Mouse (Mus musculus) kidney, embryonic 14.5 days (tissue): ENCODE data around the gene Krtap9-3. TPM values are rescaled to one million over a fixed set of nuclear protein-coding genes. Genes with fewer than 3 reads are reported as not detected.

Source experiments
- ATAC-seq: fragments of 200-750 bp; cut with Nextera tagmentation; 2 replicates; pipeline ENCODE4 v1.8.0; 2017; ENCODE audit warnings: moderate number of reproducible peaks, mild to moderate bottlenecking, moderate TSS enrichment, moderate library complexity; ENCODE audit not compliant: low FRiP score, low TSS enrichment
- H3K27ac ChIP-seq: fragments of 300-500 bp; sonication (generic); 2 replicates; pipeline ENCODE4 v1.5.1; 2014; ENCODE audit warnings: low read depth, mild to moderate bottlenecking, low read length, moderate library complexity, mixed read lengths
- H3K27me3 ChIP-seq: fragments of 300-500 bp; sonication (generic); 2 replicates; pipeline ENCODE4 v1.6.1; 2014; ENCODE audit warnings: mild to moderate bottlenecking, low read length; ENCODE audit not compliant: control insufficient read depth, insufficient read depth
- H3K36me3 ChIP-seq: fragments of 300-500 bp; sonication (generic); 2 replicates; pipeline ENCODE4 v1.6.1; 2014; ENCODE audit warnings: low read length, mixed read lengths; ENCODE audit not compliant: control insufficient read depth, insufficient read depth
- H3K4me1 ChIP-seq: fragments of 300-500 bp; sonication (generic); 2 replicates; pipeline ENCODE4 v1.6.1; 2014; ENCODE audit warnings: low read length, mixed read lengths; ENCODE audit not compliant: control insufficient read depth, insufficient read depth
- H3K4me2 ChIP-seq: fragments of 300-500 bp; sonication (generic); replicated peaks from 2 replicates; pipeline ENCODE4 v1.6.1; 2014; ENCODE audit warnings: low read depth, mild to moderate bottlenecking, low read length
- H3K4me3 ChIP-seq: fragments of 300-500 bp; sonication (generic); 2 replicates; pipeline ENCODE4 v1.5.1; 2014; ENCODE audit warnings: mild to moderate bottlenecking, low read length
- H3K9ac ChIP-seq: fragments of 300-500 bp; sonication (generic); 2 replicates; pipeline ENCODE4 v1.6.1; 2014; ENCODE audit warnings: low read depth, mild to moderate bottlenecking, low read length, moderate library complexity
- H3K9me3 ChIP-seq: fragments of 300-500 bp; sonication (generic); 2 replicates; pipeline ENCODE4 v1.6.1; 2016; ENCODE audit warnings: low read length; ENCODE audit not compliant: control insufficient read depth
- WGBS: fragments of 180-500 bp; shearing (Covaris S2); extraction: QIAGEN DNeasy Blood & Tissue Kit; methylation state at CpG from one replicate; pipeline ENCODE4 v1.1.7; 2014; 5-methylcytosine and 5-hydroxymethylcytosine counted together
- polyA plus RNA-seq: library from polyadenylated mRNA; unstranded; fragments of >200 nt; fragmentation: Nextera tagmentation; extraction: Ambion mirVana; gene quantifications from 2 replicates; pipeline ENCODE4 v1.2.1, GENCODE M21; 2014

The Krtap9-3 gene
- polyA plus RNA-seq, 1 experiment from 2014 or later = not detected

DNA sequence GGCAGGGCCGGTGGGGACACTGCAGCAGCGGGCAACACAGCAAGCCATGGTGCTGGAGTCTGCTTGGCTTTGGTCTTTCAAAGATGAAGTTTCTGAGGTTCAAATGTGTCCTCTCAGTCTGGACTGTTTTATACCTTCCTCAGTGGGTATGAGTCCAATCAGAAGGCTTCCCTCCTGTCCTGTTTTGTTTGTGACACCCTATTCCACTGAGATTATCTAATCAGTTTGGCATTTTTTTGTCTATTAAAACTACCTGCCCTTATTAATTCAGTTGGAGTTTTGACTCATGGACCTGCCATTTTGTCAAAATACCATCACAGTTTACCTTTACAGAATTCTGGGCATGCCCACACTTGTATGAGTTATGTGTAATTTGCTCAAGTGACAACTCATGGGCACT lies 41.2 kb downstream of the Krtap9-3 start, which contains the start of gene Krtap3-2:
Krtap3-2 (minus strand) TSS at position 101 of the 400 bp plus-strand sequence.
- WGBS = 80% methylated on average over 2 of the region's 2 CpGs
- no peak within 1 kb of the TSS for H3K27ac ChIP-seq
- H3K36me3 ChIP-seq = no peaks in the 10 kb centered on the region
- no peak within 1 kb of the TSS for H3K4me2 ChIP-seq
- H3K4me3 ChIP-seq = no peak within 1 kb of the TSS
- H3K9ac ChIP-seq = no peak within 1 kb of the TSS
- no peaks in the 10 kb centered on the region for H3K27me3 ChIP-seq
- no peak for ATAC-seq
- H3K4me1 ChIP-seq = no peaks in the 10 kb centered on the region
- no peaks in the 10 kb centered on the region for H3K9me3 ChIP-seq

DNA sequence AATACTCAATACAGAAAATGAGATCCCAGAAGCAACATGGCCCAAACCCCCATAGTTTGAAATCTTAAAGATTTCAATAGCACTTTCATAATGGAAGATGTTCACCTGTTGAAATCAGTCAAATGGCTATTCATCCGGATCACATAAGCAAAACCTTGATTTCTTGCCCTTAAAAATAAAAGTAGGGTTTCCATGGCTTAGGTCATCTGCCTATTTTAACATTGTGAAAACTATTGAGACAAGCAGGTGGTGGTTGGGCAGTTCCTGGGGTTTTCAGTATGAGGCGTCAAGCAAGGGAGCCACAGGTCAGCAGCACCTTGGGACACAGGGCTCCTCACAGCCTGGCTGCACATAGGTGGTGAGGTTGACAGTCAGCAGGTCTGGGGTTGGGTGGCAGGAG lies 41.7 kb downstream of the Krtap9-3 start:
- Histone ChIP-seq H3K36me3 (no peaks in the 10 kb centered on the region), H3K4me2 (no peak overlapping the region), H3K27ac (no peak overlapping the region), H3K9ac (no peak overlapping the region), H3K4me1 (no peaks in the 10 kb centered on the region), H3K27me3 (no peaks in the 10 kb centered on the region), H3K4me3 (no peak overlapping the region), H3K9me3 (no peaks in the 10 kb centered on the region)
- ATAC-seq = no peak
- 87% methylated on average over 2 of the region's 2 CpGs for WGBS

- no peaks in the 10 kb centered on the region for H3K4me1 ChIP-seq
- H3K9me3 ChIP-seq = no peaks in the 10 kb centered on the region
- no peak within 1 kb of the TSS for H3K9ac ChIP-seq
- WGBS = 31% methylated on average over 4 of the region's 4 CpGs
- H3K4me2 ChIP-seq = no peak within 1 kb of the TSS
- no peaks in the 10 kb centered on the region for H3K27me3 ChIP-seq
- no peaks in the 10 kb centered on the region for H3K36me3 ChIP-seq
- ATAC-seq = no peak
- no peak within 1 kb of the TSS for H3K27ac ChIP-seq
- H3K4me3 ChIP-seq = no peak within 1 kb of the TSS
Observed at GRCm38 (mm10) chr11:99550765-99551164, 47.1 kb downstream of the Krtap9-3 start, which contains the start of gene Krtap3-3. Gene Krtap3-3, minus strand, starts transcription at chr11:99550865.

DNA sequence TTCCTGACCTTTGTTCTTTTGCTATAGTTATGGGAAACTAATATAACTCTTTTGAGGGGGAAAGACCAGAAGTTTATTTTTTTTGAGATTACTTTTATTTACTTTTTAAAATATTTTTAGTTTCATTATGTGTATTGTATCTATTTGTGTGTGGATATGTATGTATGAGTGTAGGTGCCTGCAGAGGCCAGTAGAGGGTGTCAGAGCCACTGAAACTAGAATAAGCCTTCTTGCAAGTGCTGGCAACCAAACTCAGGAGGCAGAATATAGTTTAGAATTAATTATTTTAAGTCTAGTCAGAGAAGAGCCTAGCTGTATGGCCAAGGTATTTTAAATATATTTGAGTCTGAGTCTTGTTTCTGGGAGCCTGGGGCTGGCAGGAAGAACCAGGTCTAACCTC lies 50.0 kb downstream of the Krtap9-3 start:
- no peaks in the 10 kb centered on the region for H3K4me1 ChIP-seq
- no peak overlapping the region for H3K4me3 ChIP-seq
- ATAC-seq = no peak
- H3K4me2 ChIP-seq = no peak overlapping the region
- H3K9ac ChIP-seq = no peak overlapping the region
- H3K9me3 ChIP-seq = no peaks in the 10 kb centered on the region
- H3K36me3 ChIP-seq = no peaks in the 10 kb centered on the region
- H3K27ac ChIP-seq = no peak overlapping the region
- H3K27me3 ChIP-seq = no peaks in the 10 kb centered on the region

Other genes with a start within 250 kb of the Krtap9-3 start
- not detected in 2 replicates for gene Krt27, start 247.0 kb downstream of the Krtap9-3 start, polyA plus RNA-seq
- gene Krt28, start 223.2 kb downstream of the Krtap9-3 start, polyA plus RNA-seq = 0.18 TPM in 1 of 2 replicates, not detected in the other
- gene Krt10, start 208.7 kb downstream of the Krtap9-3 start, polyA plus RNA-seq = 31.3 and 37.5 TPM in 2 replicates
- not detected in 2 replicates for gene Krt12, start 175.8 kb downstream of the Krtap9-3 start, polyA plus RNA-seq
- gene Krt20, start 160.0 kb downstream of the Krtap9-3 start, polyA plus RNA-seq = 0.22 and 0.36 TPM in 2 replicates
- 24.7 and 33.3 TPM in 2 replicates for gene Krt23, start 105.0 kb downstream of the Krtap9-3 start, polyA plus RNA-seq
- 0.43 and 0.69 TPM in 2 replicates for gene Krt39, start 76.8 kb downstream of the Krtap9-3 start, polyA plus RNA-seq
- not detected in 2 replicates for gene Krt40, start 54.9 kb downstream of the Krtap9-3 start, polyA plus RNA-seq
- not detected in 2 replicates for gene Krtap3-3, start 47.2 kb downstream of the Krtap9-3 start, polyA plus RNA-seq
- not detected in 2 replicates for gene Krtap3-2, start 41.3 kb downstream of the Krtap9-3 start, polyA plus RNA-seq
- not detected in 2 replicates for gene Gm11939, start 38.6 kb downstream of the Krtap9-3 start, polyA plus RNA-seq
- gene Krtap3-1, start 31.5 kb downstream of the Krtap9-3 start, polyA plus RNA-seq = not detected in 2 replicates
- gene Krtap1-5, start 17.1 kb downstream of the Krtap9-3 start, polyA plus RNA-seq = not detected in 2 replicates
- not detected in 2 replicates for gene Krtap1-4, start 14.5 kb downstream of the Krtap9-3 start, polyA plus RNA-seq
- gene Krtap1-3, start 6.8 kb downstream of the Krtap9-3 start, polyA plus RNA-seq = not detected in 2 replicates
- gene Gm11938, start 5.2 kb upstream of the Krtap9-3 start, polyA plus RNA-seq = not detected in 2 replicates
- gene Gm11937, start 12.1 kb upstream of the Krtap9-3 start, polyA plus RNA-seq = not detected in 2 replicates
- not detected in 2 replicates for gene Krtap2-4, start 16.7 kb upstream of the Krtap9-3 start, polyA plus RNA-seq
- not detected in 2 replicates for gene Gm11562, start 22.3 kb upstream of the Krtap9-3 start, polyA plus RNA-seq
- gene Krtap4-1, start 30.1 kb upstream of the Krtap9-3 start, polyA plus RNA-seq = not detected in 2 replicates
- gene Krtap4-2, start 37.0 kb upstream of the Krtap9-3 start, polyA plus RNA-seq = not detected in 2 replicates
- gene Krtap4-7, start 46.0 kb upstream of the Krtap9-3 start, polyA plus RNA-seq = not detected in 2 replicates
- not detected in 2 replicates for gene Gm11555, start 52.1 kb upstream of the Krtap9-3 start, polyA plus RNA-seq
- gene Gm11563, start 60.9 kb upstream of the Krtap9-3 start, polyA plus RNA-seq = not detected in 2 replicates
- gene Krtap4-6, start 67.9 kb upstream of the Krtap9-3 start, polyA plus RNA-seq = not detected in 2 replicates
- gene Gm14190, start 92.6 kb upstream of the Krtap9-3 start, polyA plus RNA-seq = not detected in 2 replicates
- gene Gm14180, start 136.2 kb upstream of the Krtap9-3 start, polyA plus RNA-seq = not detected in 2 replicates
- not detected in 2 replicates for gene Gm11595, start 174.8 kb upstream of the Krtap9-3 start, polyA plus RNA-seq
- not detected in 2 replicates for gene Krtap4-8, start 182.6 kb upstream of the Krtap9-3 start, polyA plus RNA-seq
- gene Krtap4-9, start 187.1 kb upstream of the Krtap9-3 start, polyA plus RNA-seq = not detected in 2 replicates
- not detected in 2 replicates for gene Gm11596, start 195.4 kb upstream of the Krtap9-3 start, polyA plus RNA-seq
- not detected in 2 replicates for gene Gm11569, start 200.8 kb upstream of the Krtap9-3 start, polyA plus RNA-seq
- not detected in 2 replicates for gene Gm11554, start 206.3 kb upstream of the Krtap9-3 start, polyA plus RNA-seq
- gene Krtap4-13, start 211.8 kb upstream of the Krtap9-3 start, polyA plus RNA-seq = not detected in 2 replicates
- not detected in 2 replicates for gene Gm11564, start 217.6 kb upstream of the Krtap9-3 start, polyA plus RNA-seq
- not detected in 2 replicates for gene 2300003K06Rik, start 240.0 kb upstream of the Krtap9-3 start, polyA plus RNA-seq